Mouse (Mus musculus): ENCODE measurements around the gene Snx21. TPM values are rescaled to one million over a fixed set of nuclear protein-coding genes. Genes with fewer than 3 reads are reported as not detected.
"Not testable (repeated sequence)": the region's sequence is repeated elsewhere in the genome, so short reads cannot be mapped to it uniquely, and the experiment has no call there.

The Snx21 gene
- total RNA-seq, 2 experiments from 2014 or later, result 52.9 to 57.0 TPM

GRCm38 (mm10) chr2:164792400-164793190 is 7.0 kb downstream of the Snx21 start:
- DNase-seq (ENCODE audit: low spot score in 2 of 2), result no peak

- peak; percentile 57 to 65 for DNase-seq (ENCODE audit: low spot score in 2 of 2)
Observed at GRCm38 (mm10) chr2:164793236-164793635, 7.6 kb downstream of the Snx21 start.

GRCm38 (mm10) chr2:164793772-164794171 is 8.1 kb downstream of the Snx21 start:
- no peak for DNase-seq (ENCODE audit: low spot score in 2 of 2)

GRCm38 (mm10) chr2:164794293-164794692 is 8.7 kb downstream of the Snx21 start:
- peak; percentile 84 to 85 for DNase-seq (ENCODE audit: low spot score in 2 of 2)

GRCm38 (mm10) chr2:164795868-164796267 is 10.2 kb downstream of the Snx21 start:
- DNase-seq (ENCODE audit: low spot score in 2 of 2), result no peak

GRCm38 (mm10) chr2:164798554-164798953 is 12.9 kb downstream of the Snx21 start:
- DNase-seq (ENCODE audit: low spot score in 2 of 2), result not testable (repeated sequence)

GRCm38 (mm10) chr2:164800252-164801004 is 14.8 kb downstream of the Snx21 start:
- DNase-seq (ENCODE audit: low spot score in 2 of 2), result no peak

GRCm38 (mm10) chr2:164803201-164803920 is 17.7 kb downstream of the Snx21 start:
- DNase-seq (ENCODE audit: low spot score in 2 of 2), result no peak

- DNase-seq (ENCODE audit: low spot score in 2 of 2), result no peak
Observed at GRCm38 (mm10) chr2:164803921-164804313, 18.3 kb downstream of the Snx21 start.

- peak; percentile 97 for DNase-seq (ENCODE audit: low spot score in 2 of 2)
Observed at GRCm38 (mm10) chr2:164804533-164805331, 19.1 kb downstream of the Snx21 start, which contains the start of the genes Acot8 and Zswim3. Gene Acot8 (minus strand): TSS chr2:164804882. Gene Zswim3 (plus strand): TSS chr2:164805098.

- no peak for DNase-seq (ENCODE audit: low spot score in 2 of 2)
Observed at GRCm38 (mm10) chr2:164805332-164805718, 19.7 kb downstream of the Snx21 start.

GRCm38 (mm10) chr2:164806614-164807013 is 21.0 kb downstream of the Snx21 start:
- no peak for DNase-seq (ENCODE audit: low spot score in 2 of 2)

- no peak for DNase-seq (ENCODE audit: low spot score in 2 of 2)
Observed at GRCm38 (mm10) chr2:164813557-164813956, 27.9 kb downstream of the Snx21 start.

- no peak for DNase-seq (ENCODE audit: low spot score in 2 of 2)
Observed at GRCm38 (mm10) chr2:164815348-164815747, 29.7 kb downstream of the Snx21 start.

GRCm38 (mm10) chr2:164815821-164816220 is 30.2 kb downstream of the Snx21 start:
- DNase-seq (ENCODE audit: low spot score in 2 of 2), result no peak

GRCm38 (mm10) chr2:164817206-164817605 is 31.6 kb downstream of the Snx21 start:
- DNase-seq (ENCODE audit: low spot score in 2 of 2), result no peak

- no peak for DNase-seq (ENCODE audit: low spot score in 2 of 2)
Observed at GRCm38 (mm10) chr2:164817703-164818102, 32.1 kb downstream of the Snx21 start.

GRCm38 (mm10) chr2:164821060-164821459 is 35.4 kb downstream of the Snx21 start:
- peak in 1 of 2 experiments; percentile 17 for DNase-seq (ENCODE audit: low spot score in 2 of 2)

- DNase-seq (ENCODE audit: low spot score in 2 of 2), result peak; percentile 100
Observed at GRCm38 (mm10) chr2:164822636-164823165, 37.1 kb downstream of the Snx21 start, which contains the start of gene Zswim1. Gene Zswim1 (plus strand): TSS chr2:164822686.

- peak; percentile 23 to 39 for DNase-seq (ENCODE audit: low spot score in 2 of 2)
Observed at GRCm38 (mm10) chr2:164823181-164823585, 37.6 kb downstream of the Snx21 start.

Data from left cerebral cortex, adult 18-20 months (tissue).